ENCODE assay signal across 8 mouse cellular contexts in the genomic region with DNA sequence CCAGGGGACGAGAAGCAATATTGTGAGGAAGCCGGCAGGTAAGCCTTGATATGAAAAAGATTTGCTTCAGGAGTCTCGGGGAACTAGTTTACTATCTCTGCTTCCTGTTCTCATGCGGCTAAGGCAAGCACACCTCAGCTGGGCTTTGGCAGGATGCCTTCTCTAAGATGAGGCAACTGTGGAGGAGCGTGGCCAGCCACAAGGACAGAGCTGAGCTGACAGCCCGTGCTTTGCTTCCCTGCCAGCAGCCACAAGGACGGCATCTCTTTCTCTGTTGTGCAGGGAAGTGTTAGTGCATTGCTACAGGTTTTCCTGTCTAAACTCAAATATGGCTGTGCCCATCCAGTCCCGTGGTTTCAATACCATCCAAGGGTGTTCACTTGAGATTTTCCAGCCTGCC. TPM values are rescaled to one million over a fixed set of nuclear protein-coding genes. Genes with fewer than 3 reads are reported as not detected.
A peak's percentile ranks its signal among the peaks of the same experiment; 100 is the strongest.
DNase-seq lines count a peak whose midpoint lies in the region; ATAC-seq and TF ChIP-seq lines count a peak whose summit lies in the region.

No protein-coding gene starts in this region.

- intact Hi-C loops in gastrocnemius, postnatal 36 days (cut with DNase I), result loop anchor here (5.0 kb wide), 1 partner anchor 84 kb away; a partner anchor contains a TSS

- H3K4me1 ChIP-seq in hindbrain, postnatal 0 days (ENCODE audit: insufficient read depth, low read length), result no peaks in the 10 kb centered on the region
- H3K4me1 ChIP-seq in hindbrain, embryonic 16.5 days (ENCODE audit: control insufficient read depth, insufficient read depth, low read depth, low read length), result peaks cover 6% of the 10 kb centered on the region

- H3K36me3 ChIP-seq in hindbrain, postnatal 0 days (ENCODE audit: insufficient read depth, low read length), result no peaks in the 10 kb centered on the region
- no peaks in the 10 kb centered on the region for H3K36me3 ChIP-seq in hindbrain, embryonic 16.5 days (ENCODE audit: control insufficient read depth, insufficient read depth, low read length)

- H3K27me3 ChIP-seq in hindbrain, postnatal 0 days (ENCODE audit: insufficient read depth, low read length), result no peaks in the 10 kb centered on the region
- no peaks in the 10 kb centered on the region for H3K27me3 ChIP-seq in hindbrain, embryonic 16.5 days (replicated peaks; ENCODE audit: control insufficient read depth, insufficient read depth, low read length)

- H3K9ac ChIP-seq in hindbrain, postnatal 0 days (replicated peaks; ENCODE audit: low read length), result no peak overlapping the region
- no peak overlapping the region for H3K9ac ChIP-seq in hindbrain, embryonic 16.5 days (ENCODE audit: low read depth, low read length)

- H3K27ac ChIP-seq in hindbrain, postnatal 0 days, result no peak overlapping the region
- H3K27ac ChIP-seq in hindbrain, embryonic 16.5 days (ENCODE audit: low read depth, low read length), result no peak overlapping the region

- no peak overlapping the region for H3K4me3 ChIP-seq in hindbrain, postnatal 0 days (ENCODE audit: low read length)
- H3K4me3 ChIP-seq in hindbrain, embryonic 16.5 days (ENCODE audit: low read length), result no peak overlapping the region

- no peaks in the 10 kb centered on the region for H3K9me3 ChIP-seq in hindbrain, postnatal 0 days (ENCODE audit: low read length)
- no peaks in the 10 kb centered on the region for H3K9me3 ChIP-seq in hindbrain, embryonic 16.5 days (ENCODE audit: control insufficient read depth, low read length)

- 41% methylated on average over 8 of the region's 8 CpGs for WGBS in hindbrain, postnatal 0 days
- 42% methylated on average over 8 of the region's 8 CpGs for WGBS in hindbrain, embryonic 16.5 days

- no peak for ATAC-seq in hindbrain, postnatal 0 days
- no peak for ATAC-seq in hindbrain, embryonic 16.5 days

- peak; percentile 53 for DNase-seq in hindbrain, postnatal 0 days (ENCODE audit: low spot score)
- peak; percentile 86 for DNase-seq in adipocyte (ENCODE audit: low spot score)
- peak; percentile 30 to 56 for DNase-seq in gastrocnemius, postnatal 36 days
- peak; percentile 63 for DNase-seq in lung, postnatal 36 days
- DNase-seq in yolk sac, embryonic 10.5 days (ENCODE audit: low spot score), result no peak
- no peak for DNase-seq in right cerebral cortex, adult 18-20 months
- DNase-seq in cerebellum, adult 9-11 months, result no peak

- H3K4me2 ChIP-seq in hindbrain, postnatal 0 days (ENCODE audit: low read depth, low read length), result no peak overlapping the region; the same call in 1 of the 2 replicates
- H3K4me2 ChIP-seq in hindbrain, embryonic 16.5 days (ENCODE audit: low read length), result no peak overlapping the region

- TF ChIP-seq CTCF in hindbrain, postnatal 0 days (IDR thresholded peaks at IDR 0.05; ENCODE audit: low read depth), result no peak

RNA-seq across cellular contexts. Expression of a gene that starts 30.1 kb away (rescaled TPM):
- total RNA-seq in hindbrain, postnatal 0 days (2014; rRNA removed), result 8.3 and 10.6 TPM in 2 replicates
- polyA plus RNA-seq in hindbrain, postnatal 0 days (2015; fragmentation: Nextera tagmentation; extraction: Ambion mirVana), result 13.7 and 16.3 TPM in 2 replicates
- polyA plus RNA-seq in hindbrain, embryonic 16.5 days (2015; fragmentation: Nextera tagmentation; extraction: Ambion mirVana), result 15.4 and 16.9 TPM in 2 replicates
- total RNA-seq in gastrocnemius, postnatal 36 days (2021), result 10 to 100 TPM in 1 of 2 experiments, 1 to 10 TPM in 1; 9.4 to 10.9 TPM

Comparison
In these comparisons a context has a peak if more than half of its experiments do, and no peak if none do; other contexts are left out.
1. DNase-seq: peak in hindbrain, postnatal 0 days (single experiment), adipocyte (single experiment), gastrocnemius, postnatal 36 days (2 of 2) and lung, postnatal 36 days (single experiment); none in yolk sac, embryonic 10.5 days (single experiment), right cerebral cortex, adult 18-20 months (single experiment) and cerebellum, adult 9-11 months (single experiment).